Mouse (Mus musculus) urinary bladder, postnatal 10 days (tissue): ENCODE data around the gene Rab36.
"Not testable (repeated sequence)": the region's sequence is repeated elsewhere in the genome, so short reads cannot be mapped to it uniquely, and the experiment has no call there.

Experiments
- DNase-seq: peaks from one replicate; pipeline ENCODE4 v3.0.0; 2022; ENCODE audit warnings: low spot score

Rab36 gene

GRCm38 (mm10) chr10:75036883-75037379, at the start of gene Rab36:
Gene Rab36, plus strand, starts transcription at chr10:75037058.
- DNase-seq = peak; percentile 71

- no peak for DNase-seq
Measured at GRCm38 (mm10) chr10:74987698-74988470, 49.0 kb upstream of the Rab36 start.

- no peak for DNase-seq
Measured at GRCm38 (mm10) chr10:74989814-74990213, 47.0 kb upstream of the Rab36 start.

DNA sequence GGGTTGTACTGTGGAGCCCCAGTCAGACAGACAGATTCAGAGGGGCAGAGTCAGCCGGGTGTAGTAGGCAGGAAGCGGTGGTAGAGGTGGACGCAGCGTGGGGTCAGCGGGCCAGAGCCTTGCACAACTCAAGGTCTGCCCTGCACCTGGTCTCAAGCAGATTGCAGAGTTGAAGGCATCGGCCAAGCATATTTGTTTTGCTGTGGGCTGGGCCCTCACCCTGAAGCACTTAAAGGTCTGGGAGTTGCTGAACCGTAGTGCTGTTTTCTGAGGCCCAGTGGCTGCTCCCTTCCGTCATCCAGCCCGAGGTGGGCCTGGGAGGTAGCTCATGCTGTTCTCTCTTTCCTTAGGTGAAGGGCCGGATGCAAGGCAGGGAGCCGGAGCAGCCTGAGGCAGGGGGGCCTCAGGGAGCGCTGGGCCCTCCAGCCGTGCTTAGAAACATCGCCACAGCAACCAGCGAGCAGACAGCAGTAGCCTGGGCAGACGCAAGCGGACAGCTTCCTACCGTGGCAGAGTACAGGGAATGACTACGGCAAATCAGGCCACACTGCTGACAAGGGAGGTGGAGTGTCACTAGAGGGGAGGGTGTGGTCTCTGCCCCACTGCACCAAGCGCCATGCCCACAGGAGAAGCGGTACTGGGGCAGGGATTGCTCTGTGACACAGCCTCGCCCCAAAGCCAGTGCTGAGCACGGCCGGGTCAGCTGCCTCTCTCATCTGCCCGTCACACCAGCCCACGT, 46.1 kb upstream of the Rab36 start:
- no peak for DNase-seq

- DNase-seq = no peak
Measured at GRCm38 (mm10) chr10:74994863-74995262, 42.0 kb upstream of the Rab36 start.

- DNase-seq = no peak
Measured at GRCm38 (mm10) chr10:74995377-74995776, 41.5 kb upstream of the Rab36 start.

DNA sequence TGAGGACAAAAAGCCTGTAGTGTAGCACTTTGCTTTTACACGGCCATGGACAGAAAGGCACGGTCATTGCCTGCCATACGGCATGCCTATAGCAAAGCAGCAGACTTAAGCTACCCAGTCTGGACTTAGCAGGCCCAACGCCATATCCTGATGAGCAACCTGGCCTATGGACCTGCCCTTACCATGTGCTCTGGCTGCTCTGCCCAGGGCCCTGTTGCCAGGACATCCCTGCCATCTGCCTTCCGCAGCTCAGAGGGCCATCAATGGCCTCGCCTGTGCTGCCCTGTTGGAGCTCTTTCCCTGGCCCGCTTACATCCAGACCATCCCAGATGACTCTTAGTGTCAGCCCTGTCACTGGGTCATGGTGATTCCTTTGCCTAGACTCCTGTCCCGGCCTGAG, 35.5 kb upstream of the Rab36 start:
- DNase-seq = no peak

- no peak for DNase-seq
Measured at GRCm38 (mm10) chr10:75004067-75004466, 32.8 kb upstream of the Rab36 start.

- DNase-seq = no peak
Measured at GRCm38 (mm10) chr10:75006889-75007662, 29.8 kb upstream of the Rab36 start.

- DNase-seq = no peak
Measured at GRCm38 (mm10) chr10:75010704-75011103, 26.2 kb upstream of the Rab36 start.

DNA sequence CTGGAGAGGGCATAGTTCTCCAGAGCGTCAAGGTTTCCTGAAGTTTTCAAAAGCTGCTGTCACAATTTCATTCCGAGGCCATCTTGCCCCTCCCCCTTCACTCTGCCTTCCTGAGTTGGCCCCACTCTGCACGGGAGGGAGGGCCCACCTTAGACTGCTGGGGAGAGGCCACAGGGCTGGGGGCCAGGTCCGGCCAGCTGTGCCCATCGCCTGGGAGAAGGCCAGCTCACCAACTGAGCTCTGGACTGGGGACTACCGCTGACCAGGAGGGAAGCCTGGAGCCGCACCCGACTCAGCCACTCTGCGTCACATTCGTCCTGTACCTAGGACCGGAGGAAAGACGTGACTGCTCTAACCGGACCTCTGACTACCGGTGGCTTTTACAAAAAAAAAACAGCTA, 21.4 kb upstream of the Rab36 start:
- DNase-seq = no peak

DNA sequence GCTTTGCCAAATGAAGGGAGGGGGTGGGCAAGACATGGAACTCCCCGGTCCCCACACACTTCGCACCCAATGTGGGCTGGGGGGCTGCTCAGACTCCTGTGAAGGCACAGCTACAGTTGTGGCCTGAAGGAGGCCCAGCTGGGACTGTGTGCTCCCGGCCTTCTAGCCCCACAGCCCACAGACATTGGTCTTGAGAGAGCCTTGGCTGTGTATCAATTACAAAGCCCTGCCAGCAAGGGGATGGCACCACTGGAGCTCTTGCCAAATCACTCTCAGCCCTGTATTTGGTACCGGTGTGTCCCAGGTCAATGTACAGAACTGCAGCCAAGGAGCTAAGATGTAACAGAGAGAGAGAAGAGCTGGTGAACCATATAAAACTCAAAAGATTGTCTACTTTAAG, 20.4 kb upstream of the Rab36 start:
- no peak for DNase-seq

- DNase-seq = no peak
Measured at GRCm38 (mm10) chr10:75020271-75020670, 16.6 kb upstream of the Rab36 start.

DNA sequence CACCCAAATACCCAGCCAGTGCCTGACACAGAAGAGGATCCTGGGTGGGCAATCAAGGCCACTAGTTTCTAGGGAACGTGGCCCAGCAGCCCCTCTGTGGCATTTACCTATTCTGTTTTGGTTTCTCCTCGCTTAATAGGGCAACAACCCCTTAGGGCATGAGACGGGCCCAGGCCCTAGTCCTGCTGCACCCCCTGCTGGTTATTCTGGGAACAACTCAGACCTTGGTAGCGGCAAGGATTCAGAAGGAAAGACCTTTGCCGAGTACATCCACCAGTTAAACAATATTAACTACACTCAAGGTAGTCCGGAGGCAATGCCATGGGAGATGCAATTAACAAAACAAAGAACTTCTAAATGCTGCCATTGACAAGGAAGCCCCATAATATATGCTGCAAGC, 15.7 kb upstream of the Rab36 start:
- DNase-seq = no peak

DNA sequence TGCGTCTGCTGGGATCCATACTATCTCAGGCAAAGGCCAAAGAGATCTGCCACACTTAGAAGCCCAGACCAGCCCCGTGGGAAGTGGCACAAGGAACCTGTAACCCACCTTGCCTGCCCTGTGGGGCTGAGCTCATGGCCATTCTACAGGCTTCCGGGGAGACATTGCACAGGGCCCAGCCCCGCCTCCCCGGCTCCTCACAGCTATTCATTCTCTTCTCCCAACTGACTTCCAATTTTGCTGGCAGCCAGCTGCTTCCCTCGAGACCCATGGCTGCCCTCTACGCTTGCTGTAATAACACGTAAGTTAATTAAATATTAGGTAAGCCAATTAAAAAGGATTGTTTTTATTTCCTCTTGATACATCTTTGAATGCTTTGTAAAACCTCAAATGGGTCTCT, 10.4 kb upstream of the Rab36 start:
- DNase-seq = no peak

DNA sequence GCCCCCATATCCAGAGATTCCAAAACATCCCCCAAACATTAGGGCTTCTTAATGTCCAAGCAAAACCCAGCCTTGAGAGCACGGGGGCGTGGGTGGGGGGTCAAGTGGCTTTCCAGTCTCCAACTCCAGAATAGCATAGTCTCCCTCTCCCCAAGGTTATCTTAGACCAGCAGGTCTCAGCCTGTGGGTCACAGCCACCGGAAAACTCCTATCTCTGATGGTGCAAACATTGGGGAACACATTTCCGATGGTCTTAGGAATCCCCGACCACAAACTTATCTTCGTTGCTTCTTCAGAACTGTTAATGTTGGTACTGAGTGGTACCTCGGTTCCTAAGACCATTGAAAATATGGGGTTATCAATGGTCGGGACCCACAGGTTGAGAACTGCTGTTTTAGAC, 8.1 kb upstream of the Rab36 start:
- no peak for DNase-seq

DNA sequence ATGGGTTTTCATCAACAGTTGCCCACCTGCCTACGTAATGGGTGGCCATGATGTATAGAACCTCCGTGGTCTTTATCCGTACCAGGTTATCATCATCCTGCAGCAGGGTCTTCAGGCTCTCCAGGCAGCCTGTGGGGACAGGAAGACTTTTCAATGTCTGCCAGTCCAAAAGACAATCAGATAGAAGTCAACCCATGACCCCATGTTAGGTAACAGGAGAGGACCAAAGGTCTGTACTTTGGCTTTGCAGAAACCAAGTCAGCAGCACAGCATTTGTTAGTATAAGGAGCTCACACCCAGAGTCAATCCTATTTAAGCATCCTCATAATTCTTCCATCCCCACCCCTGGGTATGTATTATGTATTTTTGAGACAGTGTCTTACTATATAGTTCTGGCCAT, 7.2 kb upstream of the Rab36 start:
- DNase-seq = no peak

GRCm38 (mm10) chr10:75030234-75030633, 6.6 kb upstream of the Rab36 start:
- DNase-seq = no peak

GRCm38 (mm10) chr10:75031345-75032114, 5.3 kb upstream of the Rab36 start:
- no peak for DNase-seq

DNA sequence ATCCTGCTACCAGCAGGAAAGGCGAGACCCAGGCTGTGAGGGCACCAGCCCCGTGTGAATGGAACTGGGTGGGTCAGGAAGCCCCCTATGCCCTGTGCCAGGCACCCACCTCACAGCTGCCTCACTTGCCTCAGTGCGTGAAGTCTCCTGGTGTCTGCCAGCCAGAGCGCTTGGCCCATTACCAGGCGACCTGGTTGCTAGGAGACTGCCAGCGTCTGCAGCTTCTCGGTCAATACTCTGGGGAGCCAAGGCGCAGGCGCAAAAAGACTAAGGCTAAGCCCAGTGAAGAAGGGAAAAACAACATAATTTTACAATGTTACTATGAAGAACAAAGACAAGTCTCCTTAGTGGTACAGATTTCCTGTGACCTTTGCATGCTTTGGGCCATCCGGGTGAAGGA, 4.5 kb upstream of the Rab36 start, which contains the start of gene Rsph14:
TSS of gene Rsph14 (minus strand) at position 192 of the 400 bp plus-strand sequence.
- DNase-seq = no peak

DNA sequence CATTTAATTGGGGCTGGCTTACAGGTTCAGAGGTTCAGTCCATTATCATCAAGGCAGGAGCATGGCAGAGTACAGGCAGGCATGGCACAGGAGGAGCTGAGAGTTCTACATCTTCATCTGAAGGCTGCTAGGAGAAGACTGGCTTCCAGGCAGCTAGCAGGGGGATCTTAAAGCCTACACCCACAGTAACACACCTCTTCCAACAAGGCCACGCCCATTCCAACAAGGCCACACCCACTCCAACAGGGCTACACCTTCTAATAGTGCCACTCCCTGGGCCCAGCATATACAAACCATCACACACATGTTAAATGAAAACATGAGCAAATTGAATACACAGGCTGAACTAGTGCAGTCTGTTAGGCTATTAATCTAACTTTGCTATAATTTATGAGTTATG, 5.2 kb downstream of the Rab36 start:
- DNase-seq = not testable (repeated sequence)

- no peak for DNase-seq
Measured at GRCm38 (mm10) chr10:75044459-75044858, 7.6 kb downstream of the Rab36 start.
